Mouse (Mus musculus) erythroblast, adult 5-6 weeks (primary cell): ENCODE results near the gene Zfpm1. TPM values are rescaled to one million over a fixed set of nuclear protein-coding genes. Genes with fewer than 3 reads are reported as not detected.

Experiments
- ATAC-seq: replicated peaks from 2 replicates; pipeline ENCODE4 v1.8.0; 2016; ENCODE audit warnings: moderate number of reproducible peaks, mild to moderate bottlenecking, moderate TSS enrichment, inconsistent platforms; ENCODE audit not compliant: poor library complexity, low FRiP score, severe bottlenecking
- total RNA-seq, 2 experiments: library from RNA; stranded (forward) in 1 of 2; stranded (reverse) in 1 of 2; fragments of 150-400 nt in 1 of 2; fragments of 200-764, 138-1000 nt in 1 of 2; gene quantifications; 2 replicates each; pipeline versions ENCODE4 v1.2.3 to v1.2.4; 2015 to 2017; ENCODE audit warnings: low replicate concordance in 2 of 2

Zfpm1 gene
- total RNA-seq, 2 experiments from 2014 or later: 54.2 to 196 TPM

- ATAC-seq: peak; percentile 54
Observed at GRCm38 (mm10) chr8:122273826-122274225, 8.1 kb upstream of the Zfpm1 start.

- no peak for ATAC-seq
Observed at GRCm38 (mm10) chr8:122274651-122275391, 7.1 kb upstream of the Zfpm1 start.

- ATAC-seq: peak; percentile 23
Observed at GRCm38 (mm10) chr8:122276308-122276707, 5.6 kb upstream of the Zfpm1 start.

GRCm38 (mm10) chr8:122277204-122277995 lies 4.5 kb upstream of the Zfpm1 start:
- ATAC-seq: peak; percentile 23

GRCm38 (mm10) chr8:122280156-122280555 lies 1.8 kb upstream of the Zfpm1 start:
- no peak for ATAC-seq

- peak; percentile 21 for ATAC-seq
Observed at GRCm38 (mm10) chr8:122280588-122281316, 1.2 kb upstream of the Zfpm1 start.

- peak; percentile 48 for ATAC-seq
Observed at GRCm38 (mm10) chr8:122281317-122282034, 465 bp upstream of the Zfpm1 start.

- no peak for ATAC-seq
Observed at GRCm38 (mm10) chr8:122282501-122283355, 787 bp downstream of the Zfpm1 start.

GRCm38 (mm10) chr8:122283356-122284202 lies 1.6 kb downstream of the Zfpm1 start:
- ATAC-seq: no peak

- no peak for ATAC-seq
Observed at GRCm38 (mm10) chr8:122284203-122284658, 2.3 kb downstream of the Zfpm1 start.

- ATAC-seq: 0 out of 2 replicates have a peak, but pooled peaks have one; percentile 5
Observed at GRCm38 (mm10) chr8:122284659-122285261, 2.8 kb downstream of the Zfpm1 start.

- ATAC-seq: no peak
Observed at GRCm38 (mm10) chr8:122285727-122286126, 3.8 kb downstream of the Zfpm1 start.

GRCm38 (mm10) chr8:122286899-122287298 lies 5.0 kb downstream of the Zfpm1 start:
- ATAC-seq: peak; percentile 41

- peak; percentile 7 for ATAC-seq
Observed at GRCm38 (mm10) chr8:122287742-122288141, 5.8 kb downstream of the Zfpm1 start.

- no peak for ATAC-seq
Observed at GRCm38 (mm10) chr8:122288344-122288743, 6.4 kb downstream of the Zfpm1 start.

GRCm38 (mm10) chr8:122291075-122291474 lies 9.1 kb downstream of the Zfpm1 start:
- ATAC-seq: no peak

- ATAC-seq: no peak
Observed at GRCm38 (mm10) chr8:122291549-122291948, 9.6 kb downstream of the Zfpm1 start.
